Mouse (Mus musculus): ENCODE results near the gene Tbrg4.

Tbrg4 gene

GRCm38 (mm10) chr11:6589838-6590237 lies 36.0 kb downstream of the Tbrg4 start:
- DNase-seq = no peak

- DNase-seq = peak in 1 of 2 experiments; percentile 39
These were observed 37.6 kb downstream of the Tbrg4 start for GRCm38 (mm10) chr11:6588295-6588694.

- peak; percentile 85 to 88 for DNase-seq
These were observed 38.5 kb downstream of the Tbrg4 start for GRCm38 (mm10) chr11:6587249-6587940.

DNA sequence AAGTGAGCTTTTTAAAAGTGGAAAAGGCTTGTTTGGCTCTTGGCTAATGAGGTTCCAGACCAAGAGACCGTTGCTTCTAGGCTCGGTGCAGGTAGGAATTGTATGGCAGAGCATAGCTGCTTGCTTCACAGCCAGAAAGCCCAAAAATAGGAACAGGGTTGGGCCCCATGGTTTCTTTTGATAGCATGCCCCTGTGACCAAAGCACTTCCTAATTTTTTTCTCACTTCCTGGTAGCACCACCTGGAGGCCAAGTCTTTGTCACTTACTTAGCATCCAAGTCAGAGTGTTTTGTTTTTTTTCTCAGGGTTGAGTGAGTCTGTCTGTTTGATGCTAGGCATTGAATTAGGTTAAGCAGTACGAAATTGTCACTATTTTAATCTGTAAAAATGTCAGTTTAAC lies 39.2 kb downstream of the Tbrg4 start:
- DNase-seq = peak in 1 of 2 experiments; percentile 35

DNA sequence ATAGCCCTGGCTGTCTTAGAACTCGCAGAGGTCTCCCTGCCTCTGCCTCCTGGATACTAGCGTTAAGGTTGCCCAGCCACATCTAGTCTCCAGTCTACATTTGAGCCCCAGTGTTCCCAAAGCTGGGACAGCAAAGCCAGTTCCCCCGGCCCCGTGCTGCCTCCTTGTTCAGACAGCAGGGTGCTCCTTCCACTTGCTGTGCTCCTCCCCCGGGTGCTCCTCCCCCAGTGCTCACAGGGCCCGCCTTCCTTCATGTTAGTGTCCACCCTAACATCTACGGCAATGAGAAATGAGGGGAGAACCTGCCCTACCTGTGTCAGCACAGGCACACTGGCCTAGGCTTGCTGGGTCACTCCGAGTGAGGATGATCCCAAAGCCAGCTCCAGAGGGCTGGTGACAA lies 40.1 kb downstream of the Tbrg4 start:
- DNase-seq = no peak

- no peak for DNase-seq
These were observed 44.3 kb downstream of the Tbrg4 start for GRCm38 (mm10) chr11:6581560-6581959.

- no peak for DNase-seq
These were observed 45.7 kb downstream of the Tbrg4 start for GRCm38 (mm10) chr11:6580065-6580750.

DNA sequence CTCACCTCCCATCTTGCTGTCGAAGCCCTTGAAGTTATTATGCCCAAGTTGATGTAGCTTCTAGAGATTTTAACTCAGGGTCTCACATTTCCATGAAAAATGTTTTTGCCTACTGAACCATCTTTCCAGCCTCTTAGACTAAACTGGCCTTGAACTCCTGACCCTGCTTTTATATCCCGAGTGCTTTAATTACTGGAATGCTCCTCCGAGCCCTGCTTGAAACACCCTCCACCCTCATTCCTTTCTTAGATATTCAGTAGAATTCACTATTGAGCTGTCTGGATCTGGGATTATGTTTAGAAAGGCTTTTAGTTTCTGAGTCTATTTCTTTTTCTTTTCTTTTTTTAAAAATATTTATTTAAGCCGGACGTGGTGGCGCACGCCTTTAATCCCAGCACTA lies 46.5 kb downstream of the Tbrg4 start:
- no peak for DNase-seq

DNA sequence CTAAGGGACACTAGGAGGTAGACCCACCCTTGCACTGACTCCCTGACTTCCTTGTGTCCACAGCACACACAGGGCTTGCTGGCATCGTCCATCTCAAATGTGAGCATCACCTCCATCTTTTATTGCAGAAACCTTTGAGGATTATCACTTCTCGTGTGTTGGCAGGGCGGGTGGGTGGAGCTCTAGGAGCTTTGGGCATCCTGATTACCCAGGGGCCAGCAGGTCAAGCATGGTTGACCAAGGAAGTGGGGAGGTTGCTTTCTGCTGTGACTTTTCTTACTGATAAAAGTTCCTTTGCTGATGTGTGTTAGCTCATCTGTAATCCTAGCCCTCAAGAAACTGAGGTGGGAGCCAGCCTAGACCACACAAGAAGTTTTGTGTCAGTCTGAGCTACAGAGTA lies 49.7 kb downstream of the Tbrg4 start:
- no peak for DNase-seq

DNA sequence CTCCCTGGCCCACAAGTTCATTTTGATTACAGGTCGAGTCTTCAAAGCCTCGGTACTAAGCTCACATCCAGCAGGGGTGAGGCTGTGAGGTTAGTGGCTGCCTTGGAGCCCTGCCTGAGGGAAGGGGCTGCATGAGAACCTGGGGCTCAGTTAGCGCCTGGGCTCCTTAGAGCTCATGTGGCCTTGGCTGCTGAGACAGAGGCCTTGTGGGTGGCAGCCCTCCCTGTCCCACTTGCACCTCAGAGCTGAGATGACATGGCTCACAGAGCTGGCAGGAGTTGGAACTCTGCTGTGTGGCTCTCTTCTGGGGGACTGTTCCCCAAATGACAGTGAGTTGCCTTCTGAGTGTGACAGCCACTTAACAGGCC lies 56.5 kb downstream of the Tbrg4 start:
- no peak for DNase-seq

DNA sequence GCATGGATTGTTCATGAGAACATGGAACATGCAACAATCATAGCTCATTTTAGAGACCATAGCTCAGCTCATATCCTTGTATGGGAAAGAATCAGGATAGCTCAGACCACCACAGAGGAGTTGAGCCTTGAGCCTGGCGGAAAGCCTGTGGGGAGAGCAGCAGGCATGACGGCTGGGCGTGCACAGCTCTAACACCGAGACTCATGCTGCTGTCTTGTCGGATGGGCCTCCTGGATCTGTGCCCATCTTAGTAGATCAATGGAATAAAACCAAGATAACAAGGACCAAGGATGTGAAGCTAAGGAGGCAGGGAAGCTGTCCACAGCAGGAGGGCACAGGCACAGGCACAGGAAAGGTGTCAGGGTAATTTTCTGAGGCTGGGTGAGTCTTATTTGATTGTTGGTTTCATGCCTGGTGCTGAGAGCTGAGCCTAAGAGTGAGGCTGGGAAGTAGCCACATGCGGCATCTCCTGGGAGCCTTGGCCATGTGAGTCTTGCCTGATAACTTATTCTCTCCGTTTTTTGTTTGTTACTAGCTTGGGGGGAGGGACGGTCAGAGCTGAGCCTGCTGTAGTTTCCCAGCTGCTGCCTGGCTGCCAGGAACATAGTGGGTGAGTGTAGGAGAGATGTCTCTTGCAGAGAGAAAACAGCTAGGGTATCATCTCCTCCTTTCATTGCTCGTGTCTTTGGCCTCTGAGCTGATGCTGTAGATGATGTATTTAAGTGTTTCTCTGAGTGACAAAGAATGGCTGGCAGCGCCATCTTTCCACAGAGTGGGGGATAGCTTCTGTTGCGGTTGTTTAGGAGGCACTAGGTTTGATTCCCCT lies 57.1 kb downstream of the Tbrg4 start:
- peak; percentile 62 to 69 for DNase-seq

DNA sequence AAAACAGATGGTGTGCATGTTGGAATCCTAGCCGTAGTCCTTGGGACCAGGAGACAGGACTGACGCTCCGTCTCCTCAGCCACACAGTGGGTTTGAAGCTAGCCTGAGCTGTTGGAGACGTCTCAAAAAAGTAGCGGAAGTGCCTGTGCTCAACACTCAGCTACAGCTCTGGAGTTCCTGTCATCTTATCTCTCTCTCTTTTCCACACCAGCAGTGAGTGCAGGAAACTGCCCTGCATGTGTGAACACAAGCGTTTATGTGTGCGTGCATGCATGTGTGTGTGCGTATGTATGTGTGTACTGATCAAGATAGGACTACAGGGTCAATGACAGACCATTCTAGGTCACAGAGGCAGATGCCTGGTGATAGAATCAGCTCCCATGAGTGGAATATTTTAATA lies 57.9 kb downstream of the Tbrg4 start:
- no peak for DNase-seq

GRCm38 (mm10) chr11:6566496-6566895 lies 59.4 kb downstream of the Tbrg4 start:
- no peak for DNase-seq
